Mouse (Mus musculus) liver, adult 2 months (tissue): ENCODE results near the gene Tmbim6.

ENCODE experiments used
- CTCF ChIP-seq: fragments of 200-500 bp; IDR thresholded peaks from 2 replicates; pipeline ENCODE4 v1.5.1; 2011; ENCODE audit warnings: low read depth, low read length, control low read depth
- POLR2A ChIP-seq: fragments of 200-500 bp; IDR thresholded peaks from 2 replicates; pipeline ENCODE4 v1.6.1; 2011; ENCODE audit warnings: low read length, control low read depth; ENCODE audit not compliant: insufficient read depth; ENCODE audit errors: extremely low read depth

- TF ChIP-seq CTCF = no peak
- TF ChIP-seq POLR2A = no peak
These were observed 56.6 kb downstream of the Tmbim6 start for GRCm38 (mm10) chr15:99449131-99449750.
